Mouse (Mus musculus) lung, adult 2 months (tissue): Measurements from ENCODE around the gene Gsg1. TPM values are rescaled to one million over a fixed set of nuclear protein-coding genes. Genes with fewer than 3 reads are reported as not detected.

Experiments
- DNase-seq: peaks from one replicate; pipeline ENCODE4 v3.0.0; 2022
- H3K4me1 ChIP-seq: fragments of 200-500 bp; 2 replicates; pipeline ENCODE4 v1.6.1; 2011; ENCODE audit warnings: low read length; ENCODE audit not compliant: control insufficient read depth, insufficient read depth
- H3K4me3 ChIP-seq: fragments of 200-500 bp; replicated peaks from 2 replicates; pipeline ENCODE3; 2011; ENCODE audit warnings: low read depth, mild to moderate bottlenecking, control low read depth, low read length; ENCODE audit errors: extremely low read depth
- CTCF ChIP-seq: fragments of 200-500 bp; IDR thresholded peaks from 2 replicates; pipeline ENCODE4 v1.5.1; 2011; ENCODE audit warnings: mild to moderate bottlenecking, low read length, control low read depth; ENCODE audit not compliant: insufficient read depth
- POLR2A ChIP-seq: fragments of 200-500 bp; IDR thresholded peaks from 2 replicates; pipeline ENCODE4 v1.6.1; 2011; ENCODE audit warnings: low read depth, mild to moderate bottlenecking, control low read depth, low read length, borderline replicate concordance; ENCODE audit errors: extremely low read depth
- WGBS: fragments of 180-500 bp; shearing (Covaris S2); methylation state at CpG from one replicate; pipeline ENCODE4 v1.1.7; 2018; 5-methylcytosine and 5-hydroxymethylcytosine counted together
- polyA plus RNA-seq: library from polyadenylated mRNA; depleted of rRNA; stranded (reverse); fragments of >200 nt; gene quantifications from 2 replicates; pipeline ENCODE4 v1.2.3, GENCODE M21; 2012

Gsg1 gene
- polyA plus RNA-seq, 1 experiment = 1.4 TPM

- DNase-seq = no peak
- TF ChIP-seq CTCF = no peak
- no peak for TF ChIP-seq POLR2A
- Histone ChIP-seq H3K4me1 (peaks cover 3% of the 10 kb centered on the region; the same call in 1 of the 2 replicates), H3K4me3 (no peak overlapping the region)
- 72% methylated on average over 16 of the region's 16 CpGs for WGBS
Measured at GRCm38 (mm10) chr6:135200122-135200957, 53.8 kb downstream of the Gsg1 start.

DNA sequence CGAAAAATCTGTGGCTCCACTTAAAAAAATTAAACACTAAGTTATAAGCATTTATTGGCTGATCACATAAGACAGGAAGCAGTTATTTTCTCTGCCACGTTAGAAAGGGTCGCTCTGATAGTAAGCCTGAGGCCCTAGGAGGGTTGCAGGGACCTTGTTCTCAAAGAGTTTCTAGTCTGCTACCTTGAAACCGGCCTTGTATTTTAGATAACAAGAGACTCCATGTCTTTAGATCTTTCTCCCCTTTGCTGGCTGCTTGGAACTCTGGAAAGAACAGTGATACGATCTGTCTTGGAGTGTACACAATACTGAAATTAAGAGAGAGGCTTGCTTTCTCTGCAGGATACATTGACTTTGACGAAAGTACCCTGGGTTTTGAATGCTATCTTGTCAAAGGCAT is 55.4 kb downstream of the Gsg1 start:
- H3K4me1 ChIP-seq = peaks cover 3% of the 10 kb centered on the region; the same call in 1 of the 2 replicates
- DNase-seq = no peak
- WGBS = 53% methylated on average over 6 of the region's 6 CpGs
- no peak overlapping the region for H3K4me3 ChIP-seq
- TF ChIP-seq CTCF = no peak
- no peak for TF ChIP-seq POLR2A

DNA sequence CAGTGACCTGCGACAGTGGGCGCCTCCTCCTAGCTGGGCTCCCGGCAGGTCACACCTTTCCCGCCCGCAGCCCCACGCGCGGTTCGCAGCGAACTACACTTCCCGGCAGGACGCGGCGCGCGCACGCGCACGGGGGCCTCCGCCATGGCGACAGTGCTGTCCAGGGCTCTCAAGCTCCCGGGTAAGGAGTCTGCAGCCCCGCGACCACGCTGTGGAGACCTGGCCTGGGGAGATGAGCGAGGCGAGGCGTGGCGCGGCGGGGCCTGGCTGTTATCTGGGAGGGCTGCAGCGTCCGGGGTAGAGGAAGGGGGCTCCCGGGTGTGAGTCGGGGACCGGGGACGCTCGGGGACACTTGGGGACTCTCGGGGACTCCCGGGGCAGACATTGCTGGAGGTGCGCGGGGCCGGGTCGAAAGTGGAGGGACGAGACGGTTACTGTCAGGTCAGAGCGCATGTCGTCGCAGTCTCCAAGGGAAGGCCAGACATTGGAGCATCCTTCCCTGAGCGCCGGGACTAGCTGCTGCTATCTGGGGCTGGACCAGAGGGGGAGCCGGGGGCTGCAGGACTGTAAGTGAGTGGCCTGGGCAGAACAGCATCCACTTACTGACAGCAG is 56.1 kb downstream of the Gsg1 start, which contains the start of the genes Fam234b and Hebp1:
Fam234b (plus strand) TSS at position 57 of the 612 bp plus-strand sequence.
Hebp1 (minus strand) TSS at position 102 of the 612 bp plus-strand sequence.
- peak within 1 kb of the TSS; percentile 94 for H3K4me3 ChIP-seq
- H3K4me1 ChIP-seq = peaks cover 3% of the 10 kb centered on the region; the same call in 1 of the 2 replicates
- WGBS = 2% methylated on average over 52 of the region's 52 CpGs
- TF ChIP-seq CTCF = no peak
- no peak; the same call in 1 of the 2 replicates for TF ChIP-seq POLR2A
- DNase-seq = peak; percentile 81

- WGBS = 10% methylated on average over 7 of the region's 7 CpGs
Measured at GRCm38 (mm10) chr6:135197446-135197845, 56.7 kb downstream of the Gsg1 start.

DNA sequence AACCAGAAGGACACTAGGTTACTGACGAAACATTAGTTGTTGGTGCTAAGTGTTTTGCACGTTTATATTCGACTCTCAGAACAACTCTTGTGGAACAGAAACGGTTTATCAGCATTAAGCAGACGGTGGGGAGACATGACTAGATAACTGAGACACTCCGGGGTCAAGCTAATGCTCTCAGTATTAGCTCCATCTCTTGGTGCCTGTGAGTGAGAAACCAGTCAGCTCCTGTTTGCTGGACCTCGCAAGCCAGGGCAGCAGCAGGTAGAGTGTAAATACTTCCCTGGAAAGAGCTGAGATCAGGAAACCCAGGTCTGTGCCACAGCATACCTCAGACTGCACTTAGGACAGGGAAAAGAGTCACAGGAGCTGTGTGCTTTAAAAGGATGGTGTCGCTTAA is 57.4 kb downstream of the Gsg1 start:
- 59% methylated on average over 8 of the region's 8 CpGs for WGBS
- no peak for DNase-seq
- Histone ChIP-seq H3K4me3 (no peak overlapping the region), H3K4me1 (peaks cover 3% of the 10 kb centered on the region; the same call in 1 of the 2 replicates)
- TF ChIP-seq CTCF = no peak
- TF ChIP-seq POLR2A = no peak

More at GRCm38 (mm10) chr6:135197446-135197845, 56.7 kb downstream of the Gsg1 start:
- H3K4me1 ChIP-seq = peaks cover 3% of the 10 kb centered on the region; the same call in 1 of the 2 replicates
- H3K4me3 ChIP-seq = peak overlapping the region; percentile 94
- no peak for TF ChIP-seq CTCF
- TF ChIP-seq POLR2A = no peak
- no peak for DNase-seq

- no peak for DNase-seq
- H3K4me1 ChIP-seq = peaks cover 3% of the 10 kb centered on the region; the same call in 1 of the 2 replicates
- 68% methylated on average over 4 of the region's 4 CpGs for WGBS
- H3K4me3 ChIP-seq = no peak overlapping the region
- TF ChIP-seq CTCF (no peak), POLR2A (no peak)
Measured at GRCm38 (mm10) chr6:135194907-135195306, 59.2 kb downstream of the Gsg1 start.

- H3K4me3 ChIP-seq = no peak overlapping the region
- 60% methylated on average over 4 of the region's 4 CpGs for WGBS
- H3K4me1 ChIP-seq = peaks cover 3% of the 10 kb centered on the region; the same call in 1 of the 2 replicates
- DNase-seq = no peak
- TF ChIP-seq CTCF (no peak), POLR2A (no peak)
Measured at GRCm38 (mm10) chr6:135193733-135194132, 60.4 kb downstream of the Gsg1 start.

- TF ChIP-seq CTCF = no peak
- no peak for TF ChIP-seq POLR2A
- no peak for DNase-seq
- Histone ChIP-seq H3K4me1 (peaks cover 3% of the 10 kb centered on the region; the same call in 1 of the 2 replicates), H3K4me3 (no peak overlapping the region)
- 84% methylated on average over 8 of the region's 8 CpGs for WGBS
Measured at GRCm38 (mm10) chr6:135192993-135193392, 61.2 kb downstream of the Gsg1 start.

DNA sequence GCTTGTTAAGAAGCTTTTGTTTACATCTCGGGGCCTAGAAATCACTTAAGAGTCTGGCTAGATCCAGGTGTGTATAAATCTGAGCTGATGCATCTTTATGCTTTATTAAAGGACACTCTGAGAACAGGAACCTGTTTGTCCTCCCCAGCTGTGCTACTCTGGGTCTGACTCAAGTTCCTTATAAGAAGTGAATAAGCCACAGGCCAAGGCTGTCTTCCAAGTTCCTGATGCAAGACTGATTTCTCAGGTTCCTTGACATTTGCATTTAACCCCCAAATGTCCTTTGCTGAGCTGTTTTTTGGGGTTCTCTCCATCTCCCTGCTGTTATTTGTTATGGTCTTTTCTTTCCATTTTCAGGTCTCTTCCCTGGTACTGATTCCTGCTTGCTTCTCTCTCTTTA is 62.2 kb downstream of the Gsg1 start:
- 84% methylated on average over 1 of the region's 1 CpGs for WGBS
- no peak for DNase-seq
- Histone ChIP-seq H3K4me1 (no peaks in the 10 kb centered on the region), H3K4me3 (no peak overlapping the region)
- TF ChIP-seq POLR2A (no peak), CTCF (no peak)
